ENCODE assay signal across 13 mouse cellular contexts in the genomic region with DNA sequence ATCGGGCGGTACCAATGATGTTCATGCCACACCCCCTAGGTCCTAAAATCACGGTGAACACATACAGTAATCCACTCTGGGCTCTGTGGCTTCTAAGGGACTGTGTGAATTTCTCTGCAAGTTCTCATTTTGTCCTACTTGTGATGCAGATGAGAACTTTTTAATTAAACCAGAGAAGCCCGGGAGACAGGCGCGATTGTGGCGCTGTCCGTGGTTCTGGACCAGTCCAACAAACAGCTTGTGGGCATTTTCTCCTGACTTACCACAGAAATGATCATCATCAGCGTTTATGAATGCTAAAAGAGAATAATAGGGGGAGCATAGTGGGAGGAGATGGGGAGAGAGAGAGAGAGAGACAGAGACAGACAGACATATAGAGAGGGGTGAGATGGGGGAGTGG.
DNase-seq lines count a peak whose midpoint lies in the region; ATAC-seq and TF ChIP-seq lines count a peak whose summit lies in the region.
"Had no signal": no experiment of that assay in that cellular context is flagged by ENCODE, and none has a peak within 500 bp of the region (broad histone marks: within the 10 kb centered on the region; RNA-seq: fewer than 3 reads in every experiment).

No protein-coding gene starts in this region.

- H3K4me2 ChIP-seq in heart, embryonic 11.5 days, result peak overlapping the region; percentile 16; the same call in 1 of the 2 replicates
- H3K4me2 ChIP-seq in lung, embryonic 14.5 days, result no peak overlapping the region
- H3K4me2 ChIP-seq: intestine, embryonic 15.5 days; limb, embryonic 15.5 days had no signal

- no peak for DNase-seq in heart, adult 18-20 months
- DNase-seq in lung, embryonic 14.5 days, result peak; percentile 80
- no peak for DNase-seq in lung, adult 18-20 months
- peak; percentile 64 for DNase-seq in embryonic facial prominence, embryonic 10.5 days (ENCODE audit: low spot score)
- DNase-seq in retina, embryonic 14.5 days (ENCODE audit: low spot score), result peak; percentile 45
- no peak for DNase-seq in thymus, postnatal 36 days
- no peak for DNase-seq in layer of hippocampus, adult 18-20 months (ENCODE audit: low spot score in 2 of 2)
- DNase-seq: B cell, adult 2 months; cerebellum, adult 9-11 months; layer of hippocampus, adult 9-11 months had no signal

- no peaks in the 10 kb centered on the region for H3K27me3 ChIP-seq in heart, embryonic 11.5 days (ENCODE audit: control insufficient read depth, insufficient read depth, low read length)
- H3K27me3 ChIP-seq in lung, embryonic 14.5 days (ENCODE audit: insufficient read depth, low read length), result no peaks in the 10 kb centered on the region
- no peaks in the 10 kb centered on the region for H3K27me3 ChIP-seq in embryonic facial prominence, embryonic 10.5 days (replicated peaks; ENCODE audit: low read depth, poor library complexity, severe bottlenecking)
- H3K27me3 ChIP-seq: intestine, embryonic 15.5 days; limb, embryonic 15.5 days had no signal

- no peak for TF ChIP-seq CTCF in lung, embryonic 14.5 days (IDR thresholded peaks at IDR 0.05; ENCODE audit: low read depth)

- 22% methylated on average over 9 of the region's 9 CpGs for WGBS in heart, embryonic 11.5 days (ENCODE audit: insufficient replicate concordance)
- 24% methylated on average over 9 of the region's 9 CpGs for WGBS in lung, embryonic 14.5 days
- WGBS in embryonic facial prominence, embryonic 10.5 days, result 19% methylated on average over 9 of the region's 9 CpGs

- no peaks in the 10 kb centered on the region for H3K36me3 ChIP-seq in heart, embryonic 11.5 days (ENCODE audit: control insufficient read depth, insufficient read depth, low read length)
- H3K36me3 ChIP-seq in lung, embryonic 14.5 days (ENCODE audit: insufficient read depth), result no peaks in the 10 kb centered on the region
- H3K36me3 ChIP-seq in embryonic facial prominence, embryonic 10.5 days (replicated peaks), result no peaks in the 10 kb centered on the region
- H3K36me3 ChIP-seq: intestine, embryonic 15.5 days; limb, embryonic 15.5 days had no signal

- H3K4me3 ChIP-seq in heart, embryonic 11.5 days (ENCODE audit: low read depth, low read length), result no peak overlapping the region
- no peak overlapping the region for H3K4me3 ChIP-seq in lung, embryonic 14.5 days (ENCODE audit: low read depth, low read length)
- no peak overlapping the region for H3K4me3 ChIP-seq in embryonic facial prominence, embryonic 10.5 days
- H3K4me3 ChIP-seq: intestine, embryonic 15.5 days; limb, embryonic 15.5 days had no signal

- ATAC-seq in heart, embryonic 11.5 days (replicated peaks; ENCODE audit: insufficient number of reproducible peaks, low FRiP score, low TSS enrichment), result no peak
- ATAC-seq in lung, embryonic 14.5 days (ENCODE audit: insufficient read depth), result no peak
- ATAC-seq: intestine, embryonic 15.5 days had no signal

- H3K9ac ChIP-seq in heart, embryonic 11.5 days (ENCODE audit: low read depth, low read length), result no peak overlapping the region
- H3K9ac ChIP-seq in lung, embryonic 14.5 days, result no peak overlapping the region
- H3K9ac ChIP-seq: intestine, embryonic 15.5 days; limb, embryonic 15.5 days had no signal

- H3K9me3 ChIP-seq in heart, embryonic 11.5 days (replicated peaks; ENCODE audit: control insufficient read depth, low read length), result no peaks in the 10 kb centered on the region
- no peaks in the 10 kb centered on the region for H3K9me3 ChIP-seq in lung, embryonic 14.5 days (ENCODE audit: low read depth, low read length)
- no peaks in the 10 kb centered on the region for H3K9me3 ChIP-seq in embryonic facial prominence, embryonic 10.5 days
- H3K9me3 ChIP-seq: intestine, embryonic 15.5 days; limb, embryonic 15.5 days had no signal

- H3K4me1 ChIP-seq in heart, embryonic 11.5 days (ENCODE audit: control insufficient read depth, insufficient read depth, low read length), result peaks cover 15% of the 10 kb centered on the region
- peaks cover 8% of the 10 kb centered on the region; the same call in 1 of the 2 replicates for H3K4me1 ChIP-seq in lung, embryonic 14.5 days (ENCODE audit: insufficient read depth)
- peaks cover 45% of the 10 kb centered on the region for H3K4me1 ChIP-seq in embryonic facial prominence, embryonic 10.5 days

- no peak overlapping the region for H3K27ac ChIP-seq in heart, embryonic 11.5 days (ENCODE audit: low read depth, low read length)
- no peak overlapping the region for H3K27ac ChIP-seq in lung, embryonic 14.5 days (ENCODE audit: low read depth)
- no peak overlapping the region for H3K27ac ChIP-seq in embryonic facial prominence, embryonic 10.5 days (replicated peaks)
- H3K27ac ChIP-seq: intestine, embryonic 15.5 days; limb, embryonic 15.5 days had no signal

Comparison
In these comparisons a context has a peak if more than half of its experiments do, and no peak if none do; other contexts are left out.
1. DNase-seq: peak in lung, embryonic 14.5 days (single experiment), embryonic facial prominence, embryonic 10.5 days (single experiment) and retina, embryonic 14.5 days (single experiment); none in heart, adult 18-20 months (0 of 2), lung, adult 18-20 months (0 of 2), thymus, postnatal 36 days (0 of 2) and layer of hippocampus, adult 18-20 months (0 of 2).